Mouse (Mus musculus): Measurements from ENCODE around the gene Ckap5.

GRCm38 (mm10) chr2:91636727-91637338, 110.3 kb downstream of the Ckap5 start:
- no peak for TF ChIP-seq CTCF (conservative IDR thresholded peaks at IDR 0.05; ENCODE audit: low read length)
- TF ChIP-seq POU5F1 (IDR thresholded peaks at IDR 0.05; ENCODE audit: borderline replicate concordance, low read length): no peak

Measured in E14TG2a.4 (cell line).